Mouse (Mus musculus): ENCODE results near the gene Cacnb3. TPM values are rescaled to one million over a fixed set of nuclear protein-coding genes. Genes with fewer than 3 reads are reported as not detected.
A peak's percentile ranks its signal among the peaks of the same experiment; 100 is the strongest.

The Cacnb3 gene
- polyA plus RNA-seq, 1 experiment = 20.2 TPM

- under 1% methylated on average over 14 of the region's 14 CpGs for WGBS
- DNase-seq = no peak
- no peak for TF ChIP-seq CTCF (conservative IDR thresholded peaks at IDR 0.05; ENCODE audit: insufficient read depth, insufficient read length, low read depth, low read length)
- TF ChIP-seq POLR2A (IDR thresholded peaks at IDR 0.05; ENCODE audit: low read depth, low read length) = no peak
Measured at GRCm38 (mm10) chr15:98662198-98662566, 31.5 kb downstream of the Cacnb3 start.

GRCm38 (mm10) chr15:98662567-98663545 lies 32.2 kb downstream of the Cacnb3 start, which contains the start of gene Ddx23:
TSS of gene Ddx23 (minus strand) at chr15:98662894.
- Histone ChIP-seq H3K36me3 (ENCODE audit: control insufficient read depth, insufficient read depth, low read length) (no peaks in the 10 kb centered on the region), H3K27ac (ENCODE audit: insufficient read depth, low read depth, low read length) (peak within 1 kb of the TSS; percentile 92), H3K27me3 (replicated peaks; ENCODE audit: control insufficient read depth, insufficient read depth, low read length) (no peaks in the 10 kb centered on the region), H3K4me1 (ENCODE audit: control insufficient read depth, insufficient read depth, low read length) (no peaks in the 10 kb centered on the region), H3K4me3 (ENCODE audit: insufficient read depth, low read depth, low read length) (peak within 1 kb of the TSS; percentile 67)
- DNase-seq = peak; percentile 98
- WGBS = 3% methylated on average over 48 of the region's 48 CpGs
- TF ChIP-seq POLR2A (IDR thresholded peaks at IDR 0.05; ENCODE audit: low read depth, low read length) (peak; percentile 38), CTCF (conservative IDR thresholded peaks at IDR 0.05; ENCODE audit: insufficient read depth, insufficient read length, low read depth, low read length) (no peak)

More at GRCm38 (mm10) chr15:98662198-98662566, 31.5 kb downstream of the Cacnb3 start:
- H3K36me3 ChIP-seq (ENCODE audit: control insufficient read depth, insufficient read depth, low read length) = no peaks in the 10 kb centered on the region; the same call in 1 of the 2 replicates
- peak overlapping the region; percentile 67 for H3K4me3 ChIP-seq (ENCODE audit: insufficient read depth, low read depth, low read length)
- H3K27ac ChIP-seq (ENCODE audit: insufficient read depth, low read depth, low read length) = peak overlapping the region; percentile 92
- H3K27me3 ChIP-seq (replicated peaks; ENCODE audit: control insufficient read depth, insufficient read depth, low read length) = no peaks in the 10 kb centered on the region
- H3K4me1 ChIP-seq (ENCODE audit: control insufficient read depth, insufficient read depth, low read length) = no peaks in the 10 kb centered on the region

GRCm38 (mm10) chr15:98664042-98664907 lies 33.6 kb downstream of the Cacnb3 start:
- H3K4me3 ChIP-seq (ENCODE audit: insufficient read depth, low read depth, low read length) = no peak overlapping the region
- WGBS = 71% methylated on average over 11 of the region's 11 CpGs
- H3K27ac ChIP-seq (ENCODE audit: insufficient read depth, low read depth, low read length) = no peak overlapping the region
- H3K36me3 ChIP-seq (ENCODE audit: control insufficient read depth, insufficient read depth, low read length) = no peaks in the 10 kb centered on the region
- DNase-seq = peak; percentile 60
- peak; percentile 23; the same call in 1 of the 2 replicates for TF ChIP-seq CTCF (conservative IDR thresholded peaks at IDR 0.05; ENCODE audit: insufficient read depth, insufficient read length, low read depth, low read length)
- no peak for TF ChIP-seq POLR2A (IDR thresholded peaks at IDR 0.05; ENCODE audit: low read depth, low read length)
- H3K4me1 ChIP-seq (ENCODE audit: control insufficient read depth, insufficient read depth, low read length) = no peaks in the 10 kb centered on the region
- no peaks in the 10 kb centered on the region for H3K27me3 ChIP-seq (replicated peaks; ENCODE audit: control insufficient read depth, insufficient read depth, low read length)

- DNase-seq = no peak
- no peak for TF ChIP-seq POLR2A (IDR thresholded peaks at IDR 0.05; ENCODE audit: low read depth, low read length)
- TF ChIP-seq CTCF (conservative IDR thresholded peaks at IDR 0.05; ENCODE audit: insufficient read depth, insufficient read length, low read depth, low read length) = no peak
- no peaks in the 10 kb centered on the region for H3K4me1 ChIP-seq (ENCODE audit: control insufficient read depth, insufficient read depth, low read length)
- WGBS = 75% methylated on average over 4 of the region's 4 CpGs
- no peaks in the 10 kb centered on the region for H3K36me3 ChIP-seq (ENCODE audit: control insufficient read depth, insufficient read depth, low read length)
- H3K27ac ChIP-seq (ENCODE audit: insufficient read depth, low read depth, low read length) = no peak overlapping the region
- H3K27me3 ChIP-seq (replicated peaks; ENCODE audit: control insufficient read depth, insufficient read depth, low read length) = no peaks in the 10 kb centered on the region
- no peak overlapping the region for H3K4me3 ChIP-seq (ENCODE audit: insufficient read depth, low read depth, low read length)
Measured at GRCm38 (mm10) chr15:98672592-98672991, 42.0 kb downstream of the Cacnb3 start.

GRCm38 (mm10) chr15:98673732-98674131 lies 43.1 kb downstream of the Cacnb3 start:
- TF ChIP-seq CTCF (conservative IDR thresholded peaks at IDR 0.05; ENCODE audit: insufficient read depth, insufficient read length, low read depth, low read length) (no peak), POLR2A (IDR thresholded peaks at IDR 0.05; ENCODE audit: low read depth, low read length) (no peak)
- no peaks in the 10 kb centered on the region for H3K27me3 ChIP-seq (replicated peaks; ENCODE audit: control insufficient read depth, insufficient read depth, low read length)

GRCm38 (mm10) chr15:98674284-98674993 lies 43.8 kb downstream of the Cacnb3 start:
- H3K4me1 ChIP-seq (ENCODE audit: control insufficient read depth, insufficient read depth, low read length) = no peaks in the 10 kb centered on the region
- no peak overlapping the region for H3K4me3 ChIP-seq (ENCODE audit: insufficient read depth, low read depth, low read length)
- TF ChIP-seq POLR2A (IDR thresholded peaks at IDR 0.05; ENCODE audit: low read depth, low read length) (no peak), CTCF (conservative IDR thresholded peaks at IDR 0.05; ENCODE audit: insufficient read depth, insufficient read length, low read depth, low read length) (no peak)
- DNase-seq = no peak
- 37% methylated on average over 7 of the region's 7 CpGs for WGBS
- H3K27ac ChIP-seq (ENCODE audit: insufficient read depth, low read depth, low read length) = no peak overlapping the region
- H3K27me3 ChIP-seq (replicated peaks; ENCODE audit: control insufficient read depth, insufficient read depth, low read length) = no peaks in the 10 kb centered on the region
- no peaks in the 10 kb centered on the region for H3K36me3 ChIP-seq (ENCODE audit: control insufficient read depth, insufficient read depth, low read length)

More at GRCm38 (mm10) chr15:98673732-98674131, 43.1 kb downstream of the Cacnb3 start:
- Histone ChIP-seq H3K4me1 (ENCODE audit: control insufficient read depth, insufficient read depth, low read length) (no peaks in the 10 kb centered on the region), H3K36me3 (ENCODE audit: control insufficient read depth, insufficient read depth, low read length) (no peaks in the 10 kb centered on the region), H3K4me3 (ENCODE audit: insufficient read depth, low read depth, low read length) (no peak overlapping the region), H3K27ac (ENCODE audit: insufficient read depth, low read depth, low read length) (no peak overlapping the region)
- whole genome bisulfite sequencing = 92% methylated on average over 7 of the region's 7 CpGs
- no peak for DNase-seq
